Mouse (Mus musculus) embryonic fibroblast, embryonic 13.5 days (primary cell): ENCODE data around the gene Fancc. TPM values are rescaled to one million over a fixed set of nuclear protein-coding genes. Genes with fewer than 3 reads are reported as not detected.

ENCODE experiments used
- H3K27ac ChIP-seq: 2 replicates; pipeline ENCODE4 v1.5.1; 2012; ENCODE audit warnings: low read length, control low read depth, inconsistent platforms; ENCODE audit not compliant: insufficient read depth
- H3K4me1 ChIP-seq: 2 replicates; pipeline ENCODE4 v1.6.1; 2011; ENCODE audit warnings: low read length; ENCODE audit not compliant: control insufficient read depth, insufficient read depth
- H3K4me3 ChIP-seq: 2 replicates; pipeline ENCODE4 v1.5.1; 2011; ENCODE audit warnings: mild to moderate bottlenecking, control low read depth, low read length; ENCODE audit not compliant: insufficient read depth
- CTCF ChIP-seq: IDR thresholded peaks from 2 replicates; pipeline ENCODE4 v1.5.1; 2011; ENCODE audit warnings: mild to moderate bottlenecking, control low read depth, low read length, moderate library complexity, borderline replicate concordance; ENCODE audit not compliant: insufficient read depth
- POLR2A ChIP-seq: IDR thresholded peaks from 2 replicates; pipeline ENCODE4 v1.6.1; 2011; ENCODE audit warnings: low read depth, mild to moderate bottlenecking, control low read depth, low read length, moderate library complexity
- polyA plus RNA-seq: library from polyadenylated mRNA; stranded (reverse); fragments of >200 nt; gene quantifications from 2 replicates; pipeline ENCODE4 v1.2.4, GENCODE M21; 2011; ENCODE audit warnings: low read depth; ENCODE audit not compliant: missing spikeins, insufficient read length

Gene Fancc
- polyA plus RNA-seq, 1 experiment = 9.3 TPM

- peaks cover 13% of the 10 kb centered on the region; the same call in 1 of the 2 replicates for H3K4me1 ChIP-seq
These were observed 33.3 kb upstream of the Fancc start for GRCm38 (mm10) chr13:63530371-63530764.

GRCm38 (mm10) chr13:63529602-63530370 lies 32.7 kb upstream of the Fancc start:
- no peak overlapping the region for H3K4me3 ChIP-seq
- no peak overlapping the region for H3K27ac ChIP-seq
- TF ChIP-seq CTCF (no peak), POLR2A (no peak)
- peaks cover 13% of the 10 kb centered on the region; the same call in 1 of the 2 replicates for H3K4me1 ChIP-seq

More at GRCm38 (mm10) chr13:63530371-63530764, 33.3 kb upstream of the Fancc start:
- no peak for TF ChIP-seq CTCF
- Histone ChIP-seq H3K27ac (no peak overlapping the region), H3K4me3 (no peak overlapping the region)

GRCm38 (mm10) chr13:63528852-63529251 lies 31.8 kb upstream of the Fancc start:
- peaks cover 16% of the 10 kb centered on the region; the same call in 1 of the 2 replicates for H3K4me1 ChIP-seq
- TF ChIP-seq CTCF (no peak), POLR2A (no peak)
- no peak overlapping the region for H3K4me3 ChIP-seq
- H3K27ac ChIP-seq = no peak overlapping the region

GRCm38 (mm10) chr13:63528164-63528675 lies 31.1 kb upstream of the Fancc start:
- no peak for TF ChIP-seq CTCF
- TF ChIP-seq POLR2A = no peak
- no peak overlapping the region for H3K27ac ChIP-seq
- no peak overlapping the region for H3K4me3 ChIP-seq
- peaks cover 16% of the 10 kb centered on the region for H3K4me1 ChIP-seq

GRCm38 (mm10) chr13:63525571-63526197 lies 28.6 kb upstream of the Fancc start:
- Histone ChIP-seq H3K27ac (no peak overlapping the region), H3K4me1 (peaks cover 21% of the 10 kb centered on the region), H3K4me3 (no peak overlapping the region)
- TF ChIP-seq CTCF (no peak), POLR2A (no peak)

GRCm38 (mm10) chr13:63524608-63525570 lies 27.8 kb upstream of the Fancc start:
- no peak for TF ChIP-seq CTCF
- TF ChIP-seq POLR2A = no peak
- Histone ChIP-seq H3K4me1 (peaks cover 21% of the 10 kb centered on the region), H3K27ac (no peak overlapping the region), H3K4me3 (no peak overlapping the region)

GRCm38 (mm10) chr13:63524061-63524460 lies 27.0 kb upstream of the Fancc start:
- TF ChIP-seq POLR2A (no peak), CTCF (no peak)
- Histone ChIP-seq H3K4me1 (peaks cover 18% of the 10 kb centered on the region), H3K27ac (no peak overlapping the region), H3K4me3 (no peak overlapping the region)

- TF ChIP-seq POLR2A = no peak
- no peak for TF ChIP-seq CTCF
- Histone ChIP-seq H3K4me1 (peaks cover 14% of the 10 kb centered on the region), H3K4me3 (no peak overlapping the region), H3K27ac (no peak overlapping the region)
These were observed 25.8 kb upstream of the Fancc start for GRCm38 (mm10) chr13:63522832-63523231.

GRCm38 (mm10) chr13:63520110-63520509 lies 23.0 kb upstream of the Fancc start:
- Histone ChIP-seq H3K27ac (no peak overlapping the region), H3K4me1 (peaks cover 8% of the 10 kb centered on the region), H3K4me3 (no peak overlapping the region)
- no peak for TF ChIP-seq POLR2A
- TF ChIP-seq CTCF = no peak
